Mouse (Mus musculus): ENCODE measurements around the gene Defa34.
"Not testable (repeated sequence)": the region's sequence is repeated elsewhere in the genome, so short reads cannot be mapped to it uniquely, and the experiment has no call there.

The Defa34 gene

GRCm38 (mm10) chr8:21665497-21665896, at the start of gene Defa34:
Gene Defa34, plus strand, starts transcription at chr8:21665797.
- not testable (repeated sequence) for DNase-seq (ENCODE audit: inconsistent age in 2 of 2, low spot score in 1 of 2)

GRCm38 (mm10) chr8:21617883-21618282, 47.7 kb upstream of the Defa34 start, which contains the start of gene Defa26:
Gene Defa26, plus strand, starts transcription at chr8:21618183.
- not testable (repeated sequence) for DNase-seq (ENCODE audit: inconsistent age in 2 of 2, low spot score in 1 of 2)

GRCm38 (mm10) chr8:21655480-21655879, 10.1 kb upstream of the Defa34 start, which contains the start of gene Defa17:
Gene Defa17, plus strand, starts transcription at chr8:21655780.
- DNase-seq (ENCODE audit: inconsistent age in 2 of 2, low spot score in 1 of 2) = not testable (repeated sequence)

- DNase-seq (ENCODE audit: inconsistent age in 2 of 2, low spot score in 1 of 2) = not testable (repeated sequence)
Observed at GRCm38 (mm10) chr8:21703545-21703944, 37.9 kb downstream of the Defa34 start, which contains the start of gene AY761184. Gene AY761184, minus strand, starts transcription at chr8:21703645.

Measured in adrenal gland, adult (tissue).